Mouse (Mus musculus) heart, adult 2 months (tissue): ENCODE measurements at regions not wholly inside any gene's neighbourhood (a gene's known extent, or its start where the extent isn't known, plus 50 kb on each side); places are given as distances from the start of the nearest gene placed in this dataset.

Experiments used
- DNase-seq, 2 experiments: peaks; one replicate each; pipeline ENCODE4 v3.0.0; 2021
- H3K27ac ChIP-seq: fragments of 200-600 bp; 2 replicates; pipeline ENCODE4 v1.8.1; 2022
- H3K27me3 ChIP-seq: fragments of 200-500 bp; 2 replicates; pipeline ENCODE4 v1.6.1; 2012; ENCODE audit warnings: mild to moderate bottlenecking, low read length, inconsistent platforms, mixed read lengths; ENCODE audit not compliant: control insufficient read depth, insufficient read depth
- H3K36me3 ChIP-seq: fragments of 200-500 bp; 2 replicates; pipeline ENCODE4 v1.6.1; 2012; ENCODE audit warnings: low read length, inconsistent platforms; ENCODE audit not compliant: control insufficient read depth, insufficient read depth
- H3K4me1 ChIP-seq: fragments of 200-500 bp; 2 replicates; pipeline ENCODE4 v1.6.1; 2011; ENCODE audit warnings: low read length; ENCODE audit not compliant: control insufficient read depth, insufficient read depth
- H3K4me3 ChIP-seq: fragments of 200-600 bp; 2 replicates; pipeline ENCODE4 v1.8.1; 2022
- H3K79me2 ChIP-seq: fragments of 200-500 bp; replicated peaks from 2 replicates; pipeline ENCODE4 v1.6.1; 2012; ENCODE audit warnings: mild to moderate bottlenecking, inconsistent platforms, low read length, moderate library complexity, mixed read lengths; ENCODE audit not compliant: control insufficient read depth, insufficient read depth
- H3K9ac ChIP-seq: fragments of 200-500 bp; 2 replicates; pipeline ENCODE4 v1.6.1; 2012; ENCODE audit warnings: low read depth, mild to moderate bottlenecking, control low read depth, inconsistent platforms, low read length, mixed read lengths
- CTCF ChIP-seq: fragments of 200-600 bp; IDR thresholded peaks from 2 replicates; pipeline ENCODE4 v1.8.1; 2022; ENCODE audit warnings: antibody characterized with exemption, mild to moderate bottlenecking, moderate library complexity
- EP300 ChIP-seq: fragments of 200-500 bp; IDR thresholded peaks from 2 replicates; pipeline ENCODE4 v1.6.1; 2011; ENCODE audit warnings: low read depth, low read length, control low read depth; ENCODE audit not compliant: insufficient read depth
- POLR2A ChIP-seq: fragments of 200-500 bp; IDR thresholded peaks from 2 replicates; pipeline ENCODE4 v1.6.1; 2011; ENCODE audit warnings: mild to moderate bottlenecking, low read depth, low read length, control low read depth; ENCODE audit not compliant: insufficient read depth
- WGBS: fragments of 180-500 bp; shearing (Covaris S2); methylation state at CpG from one replicate; pipeline ENCODE4 v1.1.7; 2018; 5-methylcytosine and 5-hydroxymethylcytosine counted together
- intact Hi-C: fragments of 180-260 bp; cut with DNase I; formaldehyde crosslinking; loops from one replicate; pipeline ENCODE4 v1.15.1; 2025

DNA sequence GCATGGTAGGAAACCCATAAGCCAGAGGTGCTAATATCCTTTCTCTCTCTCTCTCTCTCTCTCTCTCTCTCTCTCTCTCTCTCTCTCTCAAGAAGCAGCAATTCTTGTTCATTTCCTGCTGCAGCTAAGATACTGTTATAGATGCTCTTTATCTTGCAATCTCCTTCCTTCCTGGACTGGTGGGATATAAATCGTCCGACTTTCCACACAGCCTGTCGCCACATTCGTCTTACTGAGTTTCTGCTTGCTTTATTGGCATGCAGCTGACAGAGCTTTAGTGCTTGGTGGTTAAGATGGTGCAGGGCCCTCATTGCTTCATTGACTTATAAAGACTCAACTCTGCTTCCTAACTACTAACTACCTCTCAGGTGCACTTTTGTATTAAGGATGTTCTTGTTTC lies 165.6 kb downstream of the Kdr start:
- no peak for DNase-seq
- intact Hi-C loops, result loop anchor here (5.0 kb wide), 2 partner anchors 40 to 235 kb away; no protein-coding TSS in a partner anchor
- 42% methylated on average over 4 of the region's 4 CpGs for WGBS
- no peak overlapping the region for H3K9ac ChIP-seq
- H3K27ac ChIP-seq, result no peak overlapping the region
- TF ChIP-seq EP300 (no peak), CTCF (no peak), POLR2A (no peak)
- peaks cover 5% of the 10 kb centered on the region for H3K4me1 ChIP-seq
- no peaks in the 10 kb centered on the region for H3K27me3 ChIP-seq
- no peaks in the 10 kb centered on the region for H3K79me2 ChIP-seq
- H3K36me3 ChIP-seq, result no peaks in the 10 kb centered on the region
- H3K4me3 ChIP-seq, result no peak overlapping the region

GRCm38 (mm10) chr5:75808551-75809332 lies 169.5 kb downstream of the Kdr start:
- H3K9ac ChIP-seq, result no peak overlapping the region
- no peak for DNase-seq
- H3K27ac ChIP-seq, result no peak overlapping the region
- no peaks in the 10 kb centered on the region for H3K36me3 ChIP-seq
- no peaks in the 10 kb centered on the region for H3K4me1 ChIP-seq
- intact Hi-C loops, result no loop called here
- H3K79me2 ChIP-seq, result no peaks in the 10 kb centered on the region
- 59% methylated on average over 18 of the region's 18 CpGs for WGBS
- no peak overlapping the region for H3K4me3 ChIP-seq
- TF ChIP-seq POLR2A (no peak), EP300 (no peak), CTCF (no peak)
- H3K27me3 ChIP-seq, result peaks cover 1% of the 10 kb centered on the region; the same call in 1 of the 2 replicates

DNA sequence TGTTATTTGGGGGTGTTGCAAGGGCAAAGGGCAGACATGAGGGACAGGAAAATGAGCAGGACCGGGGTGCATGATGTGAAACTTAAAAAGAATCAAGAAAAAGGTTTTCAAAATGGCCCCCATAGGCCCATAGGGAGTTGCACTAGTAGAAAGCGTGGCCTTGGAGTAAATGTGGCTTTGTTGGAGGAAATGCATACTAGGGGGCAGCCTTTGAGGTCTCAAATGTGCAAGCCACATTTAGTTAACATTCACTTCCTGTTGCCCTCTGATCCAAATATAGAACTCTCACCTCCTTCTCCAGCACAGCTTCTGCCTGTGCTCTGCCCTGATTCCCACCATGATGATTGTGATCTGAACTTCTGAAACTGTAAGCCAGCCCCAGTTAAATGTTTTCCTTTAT lies 173.2 kb downstream of the Kdr start:
- no peak overlapping the region for H3K27ac ChIP-seq
- H3K9ac ChIP-seq, result no peak overlapping the region
- H3K79me2 ChIP-seq, result no peaks in the 10 kb centered on the region
- DNase-seq, result no peak
- intact Hi-C loops, result no loop called here
- H3K36me3 ChIP-seq, result no peaks in the 10 kb centered on the region
- TF ChIP-seq CTCF, result no peak
- TF ChIP-seq POLR2A, result no peak
- TF ChIP-seq EP300, result no peak
- peaks cover 1% of the 10 kb centered on the region; the same call in 1 of the 2 replicates for H3K27me3 ChIP-seq
- H3K4me1 ChIP-seq, result no peaks in the 10 kb centered on the region
- H3K4me3 ChIP-seq, result no peak overlapping the region
- WGBS, result 89% methylated on average over 2 of the region's 2 CpGs

GRCm38 (mm10) chr5:75804340-75804739 lies 173.9 kb downstream of the Kdr start:
- no peak overlapping the region for H3K9ac ChIP-seq
- no peaks in the 10 kb centered on the region for H3K36me3 ChIP-seq
- WGBS, result 84% methylated on average over 2 of the region's 2 CpGs
- no peaks in the 10 kb centered on the region for H3K4me1 ChIP-seq
- H3K27me3 ChIP-seq, result peaks cover 1% of the 10 kb centered on the region; the same call in 1 of the 2 replicates
- no peak overlapping the region for H3K4me3 ChIP-seq
- TF ChIP-seq POLR2A (no peak), EP300 (no peak), CTCF (no peak)
- DNase-seq, result no peak
- H3K79me2 ChIP-seq, result no peaks in the 10 kb centered on the region
- intact Hi-C loops, result no loop called here
- H3K27ac ChIP-seq, result no peak overlapping the region

GRCm38 (mm10) chr5:75803012-75803411 lies 175.2 kb downstream of the Kdr start:
- no peak overlapping the region for H3K4me3 ChIP-seq
- intact Hi-C loops, result no loop called here
- no peaks in the 10 kb centered on the region for H3K36me3 ChIP-seq
- no peaks in the 10 kb centered on the region for H3K4me1 ChIP-seq
- peaks cover 1% of the 10 kb centered on the region; the same call in 1 of the 2 replicates for H3K27me3 ChIP-seq
- no peak overlapping the region for H3K27ac ChIP-seq
- DNase-seq, result no peak
- H3K9ac ChIP-seq, result no peak overlapping the region
- no peaks in the 10 kb centered on the region for H3K79me2 ChIP-seq
- no peak for TF ChIP-seq POLR2A
- TF ChIP-seq EP300, result no peak
- no peak for TF ChIP-seq CTCF
- 88% methylated on average over 2 of the region's 2 CpGs for WGBS
